Mouse (Mus musculus) midbrain, embryonic 13.5 days (tissue): ENCODE results near the gene Zfp513. TPM values are rescaled to one million over a fixed set of nuclear protein-coding genes. Genes with fewer than 3 reads are reported as not detected.

Experiments
- ATAC-seq: fragments of 200-750 bp; cut with Nextera tagmentation; 2 replicates; pipeline ENCODE4 v1.8.0; 2017; ENCODE audit warnings: mild to moderate bottlenecking, moderate TSS enrichment, moderate library complexity
- H3K27ac ChIP-seq: fragments of 300-500 bp; sonication (generic); 2 replicates; pipeline ENCODE4 v1.5.1; 2015; ENCODE audit warnings: inconsistent platforms, mild to moderate bottlenecking, moderate library complexity
- H3K27me3 ChIP-seq: fragments of 300-500 bp; sonication (generic); 2 replicates; pipeline ENCODE4 v1.6.1; 2015; ENCODE audit warnings: mild to moderate bottlenecking, inconsistent platforms
- H3K36me3 ChIP-seq: fragments of 300-500 bp; sonication (generic); 2 replicates; pipeline ENCODE4 v1.6.1; 2015; ENCODE audit warnings: mild to moderate bottlenecking, inconsistent platforms
- H3K4me1 ChIP-seq: fragments of 300-500 bp; sonication (generic); replicated peaks from 2 replicates; pipeline ENCODE4 v1.6.1; 2015; ENCODE audit warnings: inconsistent platforms
- H3K4me2 ChIP-seq: fragments of 300-500 bp; sonication (generic); replicated peaks from 2 replicates; pipeline ENCODE4 v1.6.1; 2015; ENCODE audit warnings: moderate library complexity, mild to moderate bottlenecking, inconsistent platforms
- H3K4me3 ChIP-seq: fragments of 300-500 bp; sonication (generic); replicated peaks from 2 replicates; pipeline ENCODE4 v1.5.1; 2015; ENCODE audit warnings: mild to moderate bottlenecking, inconsistent platforms
- H3K9ac ChIP-seq: fragments of 300-500 bp; sonication (generic); replicated peaks from 2 replicates; pipeline ENCODE4 v1.6.1; 2015; ENCODE audit warnings: mild to moderate bottlenecking, inconsistent platforms
- H3K9me3 ChIP-seq: fragments of 300-500 bp; sonication (generic); 2 replicates; pipeline ENCODE4 v1.6.1; 2016; ENCODE audit warnings: mild to moderate bottlenecking, inconsistent platforms
- WGBS: fragments of 180-500 bp; shearing (Covaris S2); methylation state at CpG from one replicate; pipeline ENCODE4 v1.1.7; 2015; 5-methylcytosine and 5-hydroxymethylcytosine counted together
- polyA plus RNA-seq: library from polyadenylated mRNA; unstranded; fragments of >200 nt; fragmentation: Nextera tagmentation; extraction: Ambion mirVana; gene quantifications from 2 replicates; pipeline ENCODE4 v1.2.1, GENCODE M21; 2015

Zfp513 gene
- polyA plus RNA-seq, 1 experiment from 2014 or later = 20.5 TPM

GRCm38 (mm10) chr5:31198616-31199320, 3.3 kb downstream of the Zfp513 start:
- WGBS = 87% methylated on average over 5 of the region's 5 CpGs
- peaks cover 34% of the 10 kb centered on the region for H3K4me1 ChIP-seq
- no peak for ATAC-seq
- peaks cover 5% of the 10 kb centered on the region for H3K9me3 ChIP-seq
- H3K27me3 ChIP-seq = no peaks in the 10 kb centered on the region
- H3K4me2 ChIP-seq = no peak overlapping the region
- H3K4me3 ChIP-seq = no peak overlapping the region
- H3K27ac ChIP-seq = no peak overlapping the region
- H3K36me3 ChIP-seq = peaks cover 74% of the 10 kb centered on the region
- no peak overlapping the region for H3K9ac ChIP-seq

GRCm38 (mm10) chr5:31198170-31198569, 3.9 kb downstream of the Zfp513 start:
- Histone ChIP-seq H3K36me3 (peaks cover 68% of the 10 kb centered on the region), H3K27me3 (no peaks in the 10 kb centered on the region), H3K9me3 (peaks cover 5% of the 10 kb centered on the region), H3K4me2 (no peak overlapping the region), H3K9ac (no peak overlapping the region), H3K27ac (no peak overlapping the region), H3K4me3 (no peak overlapping the region), H3K4me1 (peaks cover 35% of the 10 kb centered on the region)
- no peak for ATAC-seq
- 83% methylated on average over 9 of the region's 9 CpGs for WGBS

DNA sequence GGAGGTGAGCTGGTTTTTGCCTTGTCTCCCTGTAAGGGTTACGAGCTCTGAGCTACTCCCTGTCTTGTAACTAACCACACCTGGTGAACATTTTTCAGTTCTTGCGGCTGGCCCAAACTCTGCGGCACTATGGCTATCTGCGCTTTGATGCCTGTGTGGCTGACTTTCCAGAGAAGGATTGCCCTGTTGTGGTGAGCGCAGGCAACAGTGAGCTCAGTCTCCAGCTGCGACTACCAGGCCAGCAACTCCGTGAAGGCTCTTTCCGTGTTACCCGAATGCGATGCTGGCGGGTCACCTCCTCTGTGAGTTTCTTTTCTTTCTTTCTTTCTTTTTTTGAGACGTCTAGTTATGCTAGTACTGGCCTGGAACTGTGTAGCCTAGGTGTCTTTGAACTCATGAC, 5.0 kb downstream of the Zfp513 start:
- 90% methylated on average over 12 of the region's 12 CpGs for WGBS
- no peaks in the 10 kb centered on the region for H3K27me3 ChIP-seq
- H3K4me1 ChIP-seq = peaks cover 32% of the 10 kb centered on the region

GRCm38 (mm10) chr5:31196207-31196606, 5.9 kb downstream of the Zfp513 start:
- Histone ChIP-seq H3K4me1 (peaks cover 36% of the 10 kb centered on the region), H3K9me3 (peaks cover 5% of the 10 kb centered on the region), H3K27ac (no peak overlapping the region), H3K4me2 (no peak overlapping the region), H3K9ac (no peak overlapping the region), H3K4me3 (no peak overlapping the region), H3K36me3 (peaks cover 63% of the 10 kb centered on the region), H3K27me3 (no peaks in the 10 kb centered on the region)
- WGBS = 93% methylated on average over 10 of the region's 10 CpGs
- no peak for ATAC-seq

More for the DNA sequence above, 5.0 kb downstream of the Zfp513 start:
- Histone ChIP-seq H3K9me3 (peaks cover 5% of the 10 kb centered on the region), H3K4me3 (no peak overlapping the region), H3K36me3 (peaks cover 62% of the 10 kb centered on the region), H3K4me2 (no peak overlapping the region), H3K9ac (no peak overlapping the region), H3K27ac (no peak overlapping the region)
- no peak for ATAC-seq

- no peak for ATAC-seq
- Histone ChIP-seq H3K27me3 (no peaks in the 10 kb centered on the region), H3K9ac (no peak overlapping the region), H3K9me3 (peaks cover 5% of the 10 kb centered on the region), H3K36me3 (peaks cover 68% of the 10 kb centered on the region), H3K27ac (no peak overlapping the region), H3K4me3 (no peak overlapping the region), H3K4me2 (no peak overlapping the region), H3K4me1 (peaks cover 31% of the 10 kb centered on the region)
- WGBS = 93% methylated on average over 4 of the region's 4 CpGs
Observed at GRCm38 (mm10) chr5:31195671-31196070, 6.4 kb downstream of the Zfp513 start.

DNA sequence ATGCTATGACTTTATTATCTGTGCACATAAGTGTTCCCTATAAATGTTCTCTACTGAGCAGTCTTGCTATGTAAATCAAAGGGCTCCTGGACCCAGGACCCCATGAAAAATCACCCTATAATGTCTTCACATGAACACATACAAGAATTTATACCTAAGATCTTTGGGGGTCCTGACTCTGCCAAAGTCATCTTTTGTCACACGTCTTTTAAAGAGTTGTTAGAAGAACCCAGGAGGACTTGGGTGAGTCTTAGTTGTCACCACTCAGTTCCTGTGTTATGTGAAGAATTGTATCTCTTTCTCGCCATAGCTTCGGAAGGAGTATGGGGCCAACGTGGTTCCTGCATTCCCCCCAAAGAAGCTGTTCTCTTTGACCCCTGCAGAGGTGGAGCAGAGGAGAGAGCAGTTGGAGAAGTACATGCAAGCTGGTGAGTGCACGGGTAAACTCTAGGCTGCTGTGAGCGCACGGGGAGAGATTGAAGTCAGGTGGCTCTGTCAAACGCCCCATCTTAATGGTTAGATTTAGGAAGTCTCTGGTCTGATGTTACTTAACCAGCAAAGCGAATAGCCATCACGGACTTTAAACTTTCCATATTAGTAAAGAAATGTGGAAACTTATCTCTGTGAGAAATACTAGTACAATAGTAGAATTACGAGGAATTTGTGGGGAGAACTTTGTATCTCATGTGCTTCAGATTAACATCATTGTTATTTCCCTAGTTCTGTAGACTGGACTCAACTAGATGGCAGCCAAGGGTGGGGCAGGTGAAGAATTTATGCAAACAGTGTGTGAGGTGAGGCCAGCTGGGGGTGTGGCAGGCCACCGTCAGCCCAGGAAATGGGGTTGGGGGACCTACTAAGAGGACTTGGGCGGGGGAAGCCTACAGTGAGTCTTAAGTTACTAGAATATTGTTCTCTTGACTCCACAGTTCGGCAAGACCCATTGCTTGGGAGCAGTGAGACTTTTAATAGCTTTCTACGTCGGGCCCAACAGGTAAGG, 7.3 kb downstream of the Zfp513 start:
- WGBS = 94% methylated on average over 16 of the region's 16 CpGs

DNA sequence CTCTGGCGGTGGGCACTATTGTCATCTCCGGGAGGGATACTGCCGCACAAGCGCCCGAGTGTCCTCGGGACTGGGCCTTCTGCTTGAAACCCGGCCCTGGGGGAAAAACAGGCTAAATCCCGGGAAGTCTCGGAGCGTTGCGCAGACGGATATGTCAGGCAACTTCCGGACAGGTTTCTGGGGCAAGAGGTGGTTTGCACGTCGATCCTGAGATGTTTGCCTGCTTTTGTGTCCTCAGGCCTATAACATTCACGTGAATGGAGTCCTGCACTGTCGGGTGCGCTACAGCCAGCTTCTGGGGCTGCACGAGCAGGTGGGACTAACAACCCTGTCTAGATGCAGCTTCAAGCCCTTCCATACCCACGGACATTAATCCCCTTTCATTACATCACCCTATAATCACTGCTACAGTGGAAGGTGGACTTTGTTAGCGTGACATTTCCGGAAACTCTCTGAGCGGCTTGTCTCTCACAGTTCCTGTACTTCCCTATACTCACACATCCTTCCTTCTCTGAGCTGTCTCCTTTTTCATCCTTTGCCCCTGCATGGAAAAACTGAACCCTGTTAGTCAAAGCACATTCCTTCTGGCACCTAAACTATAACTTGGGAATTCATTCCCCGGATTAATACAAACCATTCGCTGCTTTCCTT, 8.3 kb downstream of the Zfp513 start:
- H3K9me3 ChIP-seq = no peaks in the 10 kb centered on the region
- no peak for ATAC-seq
- peak overlapping the region; percentile 64 for H3K4me3 ChIP-seq
- peaks cover 22% of the 10 kb centered on the region for H3K4me1 ChIP-seq
- H3K36me3 ChIP-seq = peaks cover 66% of the 10 kb centered on the region
- peak overlapping the region; percentile 84 for H3K27ac ChIP-seq
- peak overlapping the region; percentile 83 for H3K9ac ChIP-seq
- 13% methylated on average over 25 of the region's 25 CpGs for WGBS
- H3K27me3 ChIP-seq = no peaks in the 10 kb centered on the region
- peak overlapping the region; percentile 90 for H3K4me2 ChIP-seq

More for the DNA sequence above, 7.3 kb downstream of the Zfp513 start:
- no peaks in the 10 kb centered on the region for H3K27me3 ChIP-seq
- no peak overlapping the region; the same call in 1 of the 2 replicates for H3K9ac ChIP-seq
- H3K36me3 ChIP-seq = peaks cover 68% of the 10 kb centered on the region
- no peaks in the 10 kb centered on the region for H3K9me3 ChIP-seq
- peak overlapping the region; percentile 90 for H3K4me2 ChIP-seq
- H3K4me3 ChIP-seq = peak overlapping the region; percentile 64
- ATAC-seq = no peak
- H3K27ac ChIP-seq = no peak overlapping the region
- peaks cover 24% of the 10 kb centered on the region for H3K4me1 ChIP-seq

- H3K27me3 ChIP-seq = no peaks in the 10 kb centered on the region
- H3K4me2 ChIP-seq = peak within 1 kb of the TSS; percentile 90
- peak; percentile 98 for ATAC-seq
- H3K9me3 ChIP-seq = no peaks in the 10 kb centered on the region
- H3K36me3 ChIP-seq = peaks cover 66% of the 10 kb centered on the region
- WGBS = under 1% methylated on average over 48 of the region's 48 CpGs
- H3K4me1 ChIP-seq = peaks cover 22% of the 10 kb centered on the region
- H3K4me3 ChIP-seq = peak within 1 kb of the TSS; percentile 64
- peak within 1 kb of the TSS; percentile 84 for H3K27ac ChIP-seq
- H3K9ac ChIP-seq = peak within 1 kb of the TSS; percentile 83
Observed at GRCm38 (mm10) chr5:31192939-31193630, 9.0 kb downstream of the Zfp513 start, which contains the start of the genes Snx17 and Eif2b4. TSS of gene Snx17 (plus strand) at chr5:31193227. TSS of gene Eif2b4 (minus strand) at chr5:31193430.

DNA sequence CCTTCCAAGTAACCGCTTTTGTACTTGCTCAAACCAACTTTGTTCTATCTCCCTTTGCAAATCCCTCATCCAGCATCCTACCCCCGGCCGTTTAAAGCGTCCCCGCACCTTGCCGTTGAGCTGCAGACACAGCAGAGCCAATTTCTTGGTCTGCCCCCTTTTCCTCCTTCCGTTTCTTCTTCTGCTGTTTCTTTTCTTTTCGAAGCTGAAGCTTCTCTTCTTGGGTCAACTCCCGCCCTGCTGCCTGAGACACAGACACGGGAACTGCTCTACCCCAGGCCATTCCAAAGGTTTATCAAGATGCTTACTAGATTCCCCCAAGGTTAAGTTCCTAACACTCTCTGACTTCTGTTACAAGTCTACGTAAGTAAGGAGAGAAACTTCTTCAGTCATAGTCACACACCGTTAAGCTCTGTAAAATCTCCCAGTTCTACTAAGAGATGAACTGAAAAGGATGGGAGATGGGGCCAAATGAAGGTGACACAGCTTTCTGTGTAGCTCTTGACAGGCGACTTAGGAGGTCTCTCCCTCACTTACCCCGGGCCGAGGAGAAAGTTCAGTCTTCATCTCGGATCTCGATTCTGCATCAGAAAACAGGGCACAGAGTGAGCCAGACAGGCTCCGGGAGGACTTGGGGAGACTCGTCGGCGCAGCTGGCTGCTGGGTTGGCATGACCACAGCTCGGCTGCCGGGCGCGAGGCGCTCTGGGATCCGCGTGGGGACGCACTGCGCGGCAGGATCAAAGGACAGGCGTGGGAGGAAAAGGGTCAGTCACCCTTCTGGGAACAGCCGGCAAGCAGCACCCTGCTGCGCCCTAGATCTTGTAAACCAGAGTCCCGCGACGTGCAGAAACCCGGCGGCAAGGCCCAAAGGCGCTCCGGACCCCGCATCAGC, 9.8 kb downstream of the Zfp513 start:
- Histone ChIP-seq H3K36me3 (peaks cover 66% of the 10 kb centered on the region), H3K27ac (peak overlapping the region; percentile 74), H3K27me3 (no peaks in the 10 kb centered on the region), H3K9me3 (no peaks in the 10 kb centered on the region), H3K4me2 (peak overlapping the region; percentile 90), H3K4me1 (peaks cover 22% of the 10 kb centered on the region), H3K9ac (peak overlapping the region; percentile 83), H3K4me3 (peak overlapping the region; percentile 64)
- peak; percentile 72 for ATAC-seq
- WGBS = 15% methylated on average over 42 of the region's 42 CpGs

DNA sequence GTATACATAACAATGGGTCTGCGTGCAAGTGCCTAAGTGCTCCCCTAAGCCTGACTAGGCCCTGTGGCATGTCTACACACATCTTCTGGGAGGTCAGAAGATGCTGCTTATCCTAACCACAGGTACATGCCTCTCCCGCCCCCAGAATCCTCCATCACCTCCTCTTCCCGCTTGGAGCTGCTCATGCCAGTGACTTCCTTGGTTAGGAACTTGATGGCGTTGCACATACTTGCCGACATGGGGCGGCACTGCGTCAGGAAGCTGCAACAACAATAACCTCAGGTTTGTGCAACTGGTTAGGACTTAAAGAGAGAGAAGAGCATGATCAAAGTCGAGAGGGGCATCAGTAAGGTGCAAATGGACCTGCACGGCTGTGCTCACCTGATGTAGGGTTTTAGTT, 11.9 kb downstream of the Zfp513 start:
- Histone ChIP-seq H3K36me3 (peaks cover 51% of the 10 kb centered on the region), H3K4me3 (no peak overlapping the region), H3K9me3 (no peaks in the 10 kb centered on the region), H3K9ac (no peak overlapping the region), H3K27me3 (no peaks in the 10 kb centered on the region), H3K4me2 (no peak overlapping the region), H3K4me1 (peaks cover 22% of the 10 kb centered on the region), H3K27ac (no peak overlapping the region)
- no peak for ATAC-seq
- WGBS = 87% methylated on average over 9 of the region's 9 CpGs
